Mouse (Mus musculus): ENCODE measurements at regions not wholly inside any gene's neighbourhood (a gene's known extent, or its start where the extent isn't known, plus 50 kb on each side); places are given as distances from the start of the nearest gene placed in this dataset.
A peak's percentile ranks its signal among the peaks of the same experiment; 100 is the strongest.

DNA sequence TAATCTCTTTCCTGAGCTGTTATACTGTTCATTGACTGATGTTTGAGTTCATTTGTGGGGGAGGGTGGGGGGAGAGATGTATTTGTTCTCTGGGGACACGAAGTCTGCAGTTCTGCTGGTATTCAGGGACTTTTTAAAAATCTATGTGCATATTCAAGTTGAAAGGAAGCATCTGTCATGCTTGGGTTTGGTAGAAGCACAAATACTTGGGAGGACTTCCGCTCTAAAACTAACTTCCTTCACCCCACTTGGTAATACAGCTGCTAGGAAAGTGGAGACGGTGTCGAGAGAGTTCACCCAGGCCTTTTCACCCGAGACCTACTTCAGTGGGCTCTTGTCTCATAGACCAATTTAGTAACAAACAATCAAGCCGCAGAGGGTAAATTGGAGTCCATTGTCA, 228.1 kb downstream of the Tmsb4x start:
- DNase-seq = no peak
- intact Hi-C loops (cut with DNase I) = no loop called here

DNA sequence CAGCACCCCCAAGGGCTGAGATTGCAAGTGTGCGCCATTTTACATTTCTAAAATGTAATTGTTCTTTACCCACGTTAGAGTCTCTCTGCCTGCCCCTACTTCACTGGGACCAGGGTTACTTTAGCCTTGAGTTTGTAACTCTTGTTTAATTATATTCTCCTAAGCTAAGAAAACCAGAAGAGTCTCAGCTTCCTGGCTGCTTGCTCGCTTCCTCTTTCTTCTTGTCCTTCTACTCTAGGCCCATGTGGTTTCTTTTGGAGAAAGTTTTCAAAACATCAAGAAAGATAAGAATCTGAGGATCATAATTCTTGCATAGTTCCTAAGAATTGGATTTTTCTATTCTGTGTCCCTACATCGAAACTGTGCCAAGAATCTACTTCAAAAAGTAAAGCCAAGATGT, 228.6 kb downstream of the Tmsb4x start:
- intact Hi-C loops (cut with DNase I) = no loop called here
- DNase-seq = no peak

DNA sequence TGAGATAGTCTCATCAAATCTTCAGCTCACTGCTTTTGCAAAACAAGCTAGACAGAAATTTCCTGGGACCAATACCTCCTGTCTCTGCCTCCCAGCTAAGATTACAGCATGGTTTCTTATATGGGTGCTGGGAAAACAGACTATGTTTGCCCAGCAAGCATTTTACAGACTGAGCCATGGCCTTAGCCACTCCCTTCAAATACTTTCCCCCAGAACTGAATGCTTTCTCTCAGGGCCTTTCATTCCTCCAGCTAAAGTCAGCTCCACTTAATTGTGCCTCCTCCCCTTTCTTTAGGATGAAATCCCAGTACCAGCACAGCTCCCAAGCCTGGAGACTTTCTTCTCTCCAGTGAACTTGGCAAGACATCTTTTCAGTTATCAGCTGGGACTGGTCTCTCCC, 232.1 kb downstream of the Tmsb4x start:
- intact Hi-C loops (cut with DNase I) = no loop called here

DNA sequence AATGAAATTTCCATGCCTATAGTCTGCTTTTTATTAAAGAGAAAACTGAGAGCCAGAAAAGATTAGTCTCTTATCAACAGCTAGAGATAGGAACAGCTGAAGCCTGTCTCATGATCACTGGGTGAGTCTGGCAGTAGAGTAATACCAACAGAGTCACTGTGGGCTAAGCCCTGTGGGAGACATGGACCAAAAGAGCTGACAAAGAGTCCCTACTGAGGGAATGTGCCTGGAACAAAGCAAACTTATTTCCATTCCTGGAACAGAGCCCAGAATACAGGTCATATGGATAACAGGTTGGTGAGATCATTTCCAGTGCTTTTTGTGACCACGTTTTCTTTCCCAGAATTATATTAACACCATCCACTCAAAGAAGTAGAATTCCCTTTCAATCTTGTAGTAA, 237.4 kb downstream of the Tmsb4x start:
- intact Hi-C loops (cut with DNase I) = no loop called here
- no peak for DNase-seq

More for the DNA sequence above, 232.1 kb downstream of the Tmsb4x start:
- DNase-seq = no peak

DNA sequence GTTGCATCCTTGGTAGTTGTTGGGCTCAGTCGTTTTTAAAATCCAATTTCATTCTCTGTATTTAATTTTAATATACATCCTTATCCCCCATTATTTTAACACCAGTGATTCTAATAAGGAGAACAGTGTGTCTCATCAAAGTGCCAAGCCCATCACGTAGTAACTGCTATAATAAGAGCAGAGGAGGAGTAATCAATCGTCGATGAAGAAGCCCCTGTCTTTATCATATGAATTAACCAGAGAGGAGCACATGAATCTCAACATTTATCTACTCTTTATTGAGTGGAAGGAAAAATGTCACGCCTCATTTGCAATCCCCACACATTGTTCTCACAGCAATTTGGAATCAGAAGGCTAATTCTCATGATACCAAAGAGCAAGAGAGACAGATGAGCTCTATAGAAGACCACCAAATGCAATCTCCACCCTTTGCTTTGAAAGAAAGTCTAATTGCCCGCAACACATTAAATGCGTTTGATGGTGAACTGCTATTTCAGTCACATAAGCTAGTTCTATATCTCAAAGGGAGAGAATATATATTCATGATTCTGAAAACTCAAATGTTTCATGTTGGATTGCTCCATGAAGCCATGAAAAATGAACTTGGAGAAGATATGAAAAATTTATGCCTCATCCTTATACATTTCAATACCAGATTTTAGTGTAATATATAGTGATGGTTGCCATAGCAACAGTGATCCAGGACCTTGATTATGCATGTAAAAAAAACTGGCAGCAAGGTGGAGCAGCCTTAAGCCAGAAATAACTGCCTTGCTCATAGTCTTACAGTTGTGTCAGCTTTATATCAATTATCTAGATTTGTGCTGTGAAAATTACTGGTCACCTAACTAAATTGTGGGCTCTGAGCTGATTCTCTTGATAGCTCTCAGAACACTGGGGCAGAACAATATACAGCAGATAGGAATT, 244.2 kb downstream of the Tmsb4x start:
- DNase-seq = no peak
- intact Hi-C loops (cut with DNase I) = no loop called here

DNA sequence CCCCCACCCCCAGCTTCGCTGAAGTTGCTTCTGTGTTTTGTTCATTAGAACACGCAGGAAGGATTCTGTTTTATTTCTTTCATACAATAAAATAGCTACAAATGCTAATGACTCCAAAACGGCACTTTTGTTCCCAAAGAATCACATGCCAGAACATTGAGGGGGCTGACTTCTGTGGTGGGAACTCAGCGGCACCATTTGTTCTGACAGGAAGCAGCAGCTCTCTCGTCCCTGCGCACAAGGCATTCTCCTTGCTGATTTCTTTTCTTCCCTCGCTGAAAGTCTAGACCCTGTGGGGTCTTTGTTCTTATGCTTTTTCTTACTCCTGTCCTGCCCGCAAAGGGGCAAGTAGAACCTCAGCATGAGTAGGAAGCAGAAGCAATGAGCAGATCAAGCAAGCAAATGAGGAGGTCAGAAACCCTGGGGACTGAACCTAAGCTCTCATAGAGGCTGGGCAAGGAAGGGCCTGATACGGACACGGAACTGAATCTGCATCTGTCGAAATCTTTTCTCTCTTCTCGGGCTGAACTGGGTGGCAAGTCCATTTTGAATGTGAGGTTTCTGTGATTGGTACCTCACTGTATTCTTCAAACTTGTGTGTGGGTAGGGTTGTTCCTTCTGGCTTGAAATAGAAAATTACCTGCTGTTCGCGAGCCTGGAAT, 256.5 kb downstream of the Tmsb4x start:
- intact Hi-C loops (cut with DNase I) = no loop called here
- DNase-seq = no peak

DNA sequence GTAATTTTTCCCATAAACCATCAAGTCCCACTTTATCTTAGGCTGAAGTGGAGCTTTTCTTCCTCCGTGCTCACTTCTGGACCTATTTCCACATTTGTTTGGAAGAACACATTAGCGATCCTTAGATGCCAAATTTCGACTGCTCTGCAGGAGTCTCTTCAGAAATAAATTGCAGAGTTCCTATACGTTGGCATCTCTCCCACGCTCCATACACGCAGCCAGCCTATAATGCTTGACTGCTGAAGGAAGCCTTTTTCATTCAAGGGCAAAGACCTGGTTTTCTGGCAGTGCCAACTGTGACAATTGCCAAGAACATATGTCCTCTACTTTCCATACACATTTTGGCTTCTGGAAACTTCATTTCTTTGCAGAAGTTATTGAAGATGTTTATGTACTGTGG, 258.1 kb downstream of the Tmsb4x start:
- intact Hi-C loops (cut with DNase I) = no loop called here
- peak; percentile 7 for DNase-seq

DNA sequence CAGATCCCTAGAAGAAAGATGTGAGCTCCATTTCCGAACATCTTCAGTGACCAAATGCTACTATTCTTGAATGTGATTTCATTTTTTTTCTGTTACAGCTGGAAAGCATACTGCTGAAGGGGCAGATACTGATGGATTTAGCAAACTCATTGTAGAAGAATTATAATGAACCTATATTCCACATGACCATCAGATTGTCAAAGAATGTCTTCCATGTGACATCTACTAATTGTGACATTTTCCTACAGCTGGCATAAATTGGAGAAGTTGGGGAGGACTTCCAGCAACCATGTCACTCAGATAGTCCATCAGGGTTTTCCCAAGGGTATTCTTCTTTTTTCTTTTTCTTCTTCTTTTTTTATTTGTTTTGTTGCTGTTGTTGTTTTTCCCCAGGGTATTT, 263.2 kb downstream of the Tmsb4x start:
- intact Hi-C loops (cut with DNase I) = no loop called here
- DNase-seq = no peak

DNA sequence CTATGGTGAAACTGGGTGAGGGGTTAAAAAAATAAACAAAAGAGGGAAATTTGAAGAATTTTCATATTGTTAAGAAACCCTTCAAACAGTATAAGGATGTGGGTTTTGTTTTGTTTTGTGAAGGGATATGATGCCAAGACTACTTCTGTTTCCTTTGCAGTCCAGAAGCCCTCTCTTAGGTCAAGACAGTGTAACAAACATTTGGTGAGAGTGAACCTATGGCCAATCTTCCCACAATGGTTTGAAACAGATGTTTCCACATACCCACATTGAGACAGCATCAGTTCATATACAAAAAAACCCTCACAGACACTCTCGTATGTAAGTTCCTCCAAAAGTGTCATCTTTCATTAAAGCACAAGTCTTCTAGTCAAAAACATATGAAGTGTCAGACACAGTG, 263.6 kb downstream of the Tmsb4x start:
- DNase-seq = no peak
- intact Hi-C loops (cut with DNase I) = no loop called here

DNA sequence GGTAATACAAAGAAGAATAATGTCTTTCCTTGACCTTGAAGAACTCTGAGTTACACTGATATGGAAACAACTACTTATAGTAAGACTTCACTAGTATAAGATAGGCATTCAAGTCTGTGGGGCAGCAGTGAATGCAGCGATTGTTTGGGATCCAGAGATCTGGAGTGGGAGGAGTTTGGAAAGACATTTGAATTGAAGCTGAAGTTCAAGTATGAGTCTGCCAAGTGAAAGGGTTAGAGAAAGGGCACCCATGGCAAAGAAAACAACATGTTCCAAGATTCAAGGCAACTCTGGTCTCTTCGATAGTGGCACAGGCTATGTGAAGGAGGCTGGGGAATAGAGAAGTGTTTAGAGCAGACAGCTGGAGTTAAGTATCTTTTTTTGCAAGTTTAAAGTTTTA, 275.3 kb downstream of the Tmsb4x start:
- intact Hi-C loops (cut with DNase I) = no loop called here
- DNase-seq = no peak

DNA sequence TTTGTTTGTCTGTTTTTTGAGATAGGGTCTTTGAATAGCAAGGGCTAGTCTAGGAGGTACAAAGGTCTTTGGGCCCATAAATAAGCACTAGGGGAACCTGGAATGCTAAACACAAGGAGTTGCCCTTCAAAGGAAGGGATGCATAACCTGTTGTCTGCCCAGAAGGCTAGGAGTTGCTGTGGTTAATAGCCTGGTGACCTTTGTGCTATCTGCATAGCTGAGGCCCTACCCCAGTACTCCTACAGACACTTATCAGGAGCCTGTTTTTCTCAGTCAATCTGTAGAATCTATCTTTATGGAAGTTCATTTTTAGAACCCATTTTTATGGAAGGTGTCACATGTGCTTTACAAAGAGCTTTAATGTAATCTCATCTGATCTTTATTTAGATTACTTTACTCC, 276.6 kb downstream of the Tmsb4x start:
- no peak for DNase-seq
- intact Hi-C loops (cut with DNase I) = no loop called here

DNA sequence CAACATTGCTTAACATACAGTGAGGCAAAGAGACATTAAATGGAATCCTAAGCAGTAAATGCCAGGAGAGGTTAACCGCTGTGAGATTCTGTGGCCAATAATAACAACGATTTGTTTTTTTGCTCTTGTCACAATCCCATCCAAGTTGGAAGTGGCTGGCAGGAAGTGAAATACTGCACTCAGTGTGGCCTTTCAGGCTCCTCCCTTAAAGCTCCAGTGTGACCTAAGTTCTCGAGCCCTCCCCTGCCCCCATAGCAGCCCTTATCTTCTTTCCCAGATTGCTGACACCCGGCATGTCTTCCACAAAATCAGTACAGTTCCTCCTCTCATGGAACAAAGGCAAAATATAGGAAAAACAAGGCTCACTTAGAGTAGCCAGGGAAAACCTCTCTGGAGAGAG, 278.1 kb downstream of the Tmsb4x start:
- no peak for DNase-seq
- intact Hi-C loops (cut with DNase I) = no loop called here

DNA sequence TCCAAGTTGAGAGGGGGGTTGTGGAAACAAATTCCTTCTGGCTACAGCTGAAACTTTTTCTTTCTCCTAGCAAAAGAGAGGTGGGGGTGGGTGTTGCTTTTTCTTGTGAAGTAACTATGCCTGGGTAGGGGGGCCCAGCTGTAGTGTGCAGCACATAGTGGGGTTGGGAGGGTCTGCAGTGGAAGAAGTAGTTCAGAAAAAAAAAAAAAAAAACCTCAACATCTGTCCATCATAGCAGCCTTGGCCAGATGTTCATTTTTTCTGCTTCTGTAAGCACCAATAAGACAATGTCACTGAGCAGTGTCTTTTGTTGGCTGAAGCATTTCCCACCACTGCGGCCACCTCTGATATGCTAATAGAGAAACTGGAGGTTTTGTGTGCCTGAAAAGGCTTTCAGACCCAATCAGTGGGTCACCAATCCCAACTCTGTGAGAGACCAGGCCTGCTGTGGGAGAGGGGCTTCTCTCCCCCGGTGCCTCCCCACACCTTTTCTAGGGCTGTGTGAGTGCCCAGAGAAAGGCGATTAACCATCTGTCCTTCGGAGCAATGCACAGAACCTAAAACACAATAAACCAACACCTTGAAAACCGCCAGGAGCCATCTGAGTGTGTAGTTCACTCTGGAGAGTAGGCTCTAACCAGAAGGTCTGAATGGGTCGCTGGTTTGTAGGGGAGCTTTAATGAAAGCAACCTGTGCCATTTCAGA, 279.2 kb downstream of the Tmsb4x start:
- DNase-seq = no peak
- intact Hi-C loops (cut with DNase I) = no loop called here

DNA sequence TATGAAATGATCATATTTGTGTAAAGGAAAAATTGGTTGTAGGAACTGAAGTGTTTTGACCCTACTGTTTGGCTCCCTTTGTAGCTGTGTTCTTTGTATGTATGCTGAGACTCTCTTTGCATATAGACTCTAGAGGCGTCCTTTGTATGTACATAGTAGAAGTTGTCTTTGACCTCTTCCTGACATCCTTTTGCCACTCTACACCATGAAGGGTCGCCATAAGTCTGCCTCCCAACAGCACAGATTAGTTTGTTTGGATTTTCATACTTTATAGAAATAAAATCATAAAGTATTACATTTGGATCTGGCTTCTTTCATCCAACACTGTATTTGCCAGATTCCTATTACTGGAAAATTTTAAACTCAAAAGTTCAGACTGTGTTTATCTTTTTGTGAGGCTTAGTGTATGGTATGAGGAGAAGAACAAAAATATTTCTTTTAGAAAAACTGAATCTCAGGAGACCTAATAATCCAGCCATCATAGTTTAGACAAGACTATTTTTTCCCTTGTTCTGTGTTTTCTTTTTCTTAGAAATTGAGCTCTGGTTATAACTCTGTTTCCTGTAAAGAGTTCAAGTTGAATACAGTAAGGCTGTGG, 293.7 kb downstream of the Tmsb4x start:
- no peak for DNase-seq
- intact Hi-C loops (cut with DNase I) = no loop called here

DNA sequence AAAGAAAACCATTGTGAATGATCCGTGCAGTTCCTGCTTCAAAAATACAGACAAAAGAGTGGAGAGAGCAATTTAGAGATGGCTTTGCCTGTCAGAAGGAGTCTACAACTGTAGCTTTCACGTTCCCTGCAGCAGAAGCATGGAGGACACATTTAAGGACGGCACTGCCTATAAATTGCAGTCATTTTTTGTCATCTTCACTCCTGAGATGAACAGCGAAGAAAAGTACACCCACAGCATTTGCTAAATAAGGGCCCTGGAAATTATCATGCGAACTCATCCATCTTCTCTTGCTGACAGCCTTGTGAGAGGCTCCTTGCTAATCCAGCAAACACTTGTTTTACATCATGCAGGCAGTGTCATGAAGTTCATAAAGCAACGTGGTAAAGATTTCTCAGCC, 302.5 kb downstream of the Tmsb4x start:
- intact Hi-C loops (cut with DNase I) = no loop called here
- DNase-seq = no peak

DNA sequence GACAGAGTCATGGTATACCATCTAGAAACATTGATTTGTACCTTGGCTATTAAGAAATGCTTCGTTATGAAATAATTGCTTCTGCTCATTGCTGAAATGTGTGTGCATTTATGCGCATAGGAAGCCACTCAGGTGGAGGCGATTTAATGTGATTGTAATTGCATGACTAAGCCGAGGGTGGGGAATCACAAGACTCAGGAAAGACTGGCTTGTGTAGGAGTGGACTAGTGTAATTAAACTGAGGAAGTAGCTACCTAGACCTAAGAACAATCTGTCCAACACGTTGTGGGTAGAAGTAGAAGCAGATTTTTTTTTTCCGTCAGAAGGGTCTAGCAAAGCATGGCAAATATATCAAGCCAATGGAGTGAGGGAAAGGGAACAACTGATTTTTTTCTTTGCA, 308.4 kb downstream of the Tmsb4x start:
- no peak for DNase-seq
- intact Hi-C loops (cut with DNase I) = no loop called here

DNA sequence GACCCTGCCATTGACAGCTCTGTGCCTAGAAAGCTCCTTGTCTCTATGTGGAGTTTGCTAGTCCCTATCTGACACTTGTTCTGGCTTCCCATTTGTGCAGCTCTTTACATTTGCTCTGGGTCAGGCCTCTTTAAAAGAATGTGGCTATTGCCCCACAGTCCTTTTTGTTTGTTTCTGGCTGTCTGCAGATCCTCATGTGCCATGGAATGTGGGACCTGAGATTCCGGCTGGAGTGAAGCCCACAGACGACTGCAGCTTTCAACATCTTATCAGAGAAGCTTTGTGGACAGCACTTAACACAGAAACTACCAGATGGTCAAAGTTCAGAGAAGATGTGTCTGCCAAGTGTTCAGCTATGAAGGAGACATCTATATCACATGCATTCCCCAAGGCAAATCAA, 309.7 kb upstream of the Egfl6 start:
- no peak for DNase-seq
- intact Hi-C loops (cut with DNase I) = no loop called here

DNA sequence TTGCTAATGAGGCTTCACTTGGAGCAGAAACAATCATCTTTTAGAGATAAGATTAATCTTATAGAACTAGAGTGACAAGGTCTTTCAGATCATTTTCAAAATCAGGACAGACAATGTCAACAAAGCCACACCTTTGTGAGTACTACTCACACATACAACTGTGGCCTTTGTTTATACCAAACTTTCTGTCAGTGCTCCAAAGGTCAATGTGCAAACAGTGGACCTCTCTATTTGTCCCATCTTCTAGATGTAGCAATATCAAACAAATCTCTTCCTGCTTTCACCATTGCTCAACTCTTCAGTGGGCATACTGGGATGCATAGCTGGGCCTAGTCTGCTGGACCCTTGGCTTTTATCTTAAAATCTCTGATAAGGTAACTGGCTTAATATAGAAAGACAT, 300.9 kb upstream of the Egfl6 start:
- intact Hi-C loops (cut with DNase I) = no loop called here
- no peak for DNase-seq

DNA sequence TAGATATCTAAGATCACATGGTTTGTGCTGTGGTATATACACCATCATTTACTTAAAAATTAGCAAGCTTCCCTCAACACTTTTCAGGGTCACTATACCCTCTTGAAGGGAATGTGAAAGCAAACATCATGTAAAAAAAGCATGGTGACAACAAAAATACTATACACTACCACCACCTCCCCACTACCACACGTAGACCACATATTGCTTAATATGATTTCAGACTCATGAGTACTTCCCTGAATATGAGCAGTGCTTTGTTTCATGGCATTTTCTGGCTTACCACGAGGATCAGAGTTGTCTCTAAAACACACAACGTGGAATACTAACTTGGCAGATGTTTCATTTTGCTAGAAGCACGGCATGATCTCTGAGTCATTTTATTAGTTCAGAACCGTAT, 284.0 kb upstream of the Egfl6 start:
- DNase-seq = no peak
- intact Hi-C loops (cut with DNase I) = no loop called here

DNA sequence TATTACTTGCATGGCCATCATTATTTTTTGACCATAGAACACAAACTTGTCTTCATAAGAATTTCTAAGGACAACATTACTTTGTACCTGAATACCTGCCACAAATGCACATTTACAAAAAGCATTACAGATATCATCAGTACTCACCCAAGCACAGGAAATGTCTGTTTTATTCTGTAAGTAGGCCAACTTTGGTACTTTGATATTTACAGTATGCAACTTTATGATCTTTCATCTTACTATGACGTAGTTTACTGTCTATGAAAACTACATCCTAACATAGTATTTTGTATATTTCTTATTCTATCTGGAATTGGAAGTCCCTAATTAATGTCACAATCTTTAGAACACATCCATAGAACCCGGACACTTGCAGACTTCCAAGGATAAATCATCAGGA, 282.2 kb upstream of the Egfl6 start:
- intact Hi-C loops (cut with DNase I) = no loop called here

More for the DNA sequence above, 282.2 kb upstream of the Egfl6 start:
- DNase-seq = no peak
